ENCODE assay signal across 16 mouse cellular contexts in genomic region chr10:18561445-18561844, GRCm38 (mm10).
"Had no signal": no experiment of that assay in that cellular context is flagged by ENCODE, and none has a peak within 500 bp of the region (broad histone marks: within the 10 kb centered on the region; RNA-seq: fewer than 3 reads in every experiment).

No protein-coding gene starts in this region.

- DNase-seq: kidney, adult 9 months; kidney, postnatal 10 days; kidney, postnatal 4 days; lung, adult 2 months; lung, postnatal 36 days; midbrain, embryonic 14.5 days; right cerebral cortex, postnatal 25 days; thymus, adult 2 months; thymus, postnatal 36 days had no signal

- H3K36me3 ChIP-seq: limb, embryonic 10.5 days; liver, embryonic 15.5 days; midbrain, embryonic 10.5 days; neural tube, embryonic 13.5 days had no signal

- H3K4me1 ChIP-seq: limb, embryonic 10.5 days; liver, embryonic 15.5 days; midbrain, embryonic 10.5 days; neural tube, embryonic 13.5 days had no signal

- H3K4me2 ChIP-seq: liver, embryonic 11.5 days; liver, embryonic 15.5 days; neural tube, embryonic 13.5 days had no signal

- H3K9ac ChIP-seq: liver, embryonic 15.5 days; neural tube, embryonic 13.5 days had no signal

- H3K9me3 ChIP-seq: limb, embryonic 10.5 days; liver, embryonic 15.5 days; midbrain, embryonic 10.5 days; neural tube, embryonic 13.5 days had no signal

- H3K27ac ChIP-seq: left cerebral cortex, adult 2 months; limb, embryonic 10.5 days; liver, embryonic 15.5 days; midbrain, embryonic 10.5 days; neural tube, embryonic 13.5 days had no signal

- H3K27me3 ChIP-seq: liver, embryonic 15.5 days; neural tube, embryonic 13.5 days had no signal

- H3K4me3 ChIP-seq: left cerebral cortex, adult 2 months; limb, embryonic 10.5 days; liver, embryonic 15.5 days; midbrain, embryonic 10.5 days; neural tube, embryonic 13.5 days had no signal

- ATAC-seq: lung, postnatal 0 days had no signal
